Mouse (Mus musculus): ENCODE results near the gene Wdfy2. TPM values are rescaled to one million over a fixed set of nuclear protein-coding genes. Genes with fewer than 3 reads are reported as not detected.

Gene Wdfy2
- polyA plus RNA-seq, 1 experiment from 2014 or later = 8.9 TPM

DNA sequence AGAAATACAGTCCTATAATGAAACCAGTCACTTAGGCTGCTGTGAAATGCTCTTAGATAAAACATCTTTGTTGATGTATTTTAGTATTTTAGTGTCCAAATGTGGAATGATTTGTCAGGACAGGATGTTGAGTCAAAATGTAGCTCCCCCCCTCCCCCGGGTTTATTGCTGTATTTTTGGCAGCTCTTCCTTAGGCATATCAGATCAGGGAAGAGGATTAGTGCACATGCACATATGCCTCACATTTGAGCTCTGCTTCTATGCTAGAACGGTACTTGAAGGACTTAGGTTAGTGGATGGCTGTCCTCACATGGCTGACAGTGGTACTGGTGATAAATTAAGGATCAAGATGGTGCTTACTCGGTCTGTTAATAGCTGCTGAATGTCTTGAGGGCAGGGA lies 18.4 kb downstream of the Wdfy2 start:
- Histone ChIP-seq H3K36me3 (ENCODE audit: control insufficient read depth, insufficient read depth) (no peaks in the 10 kb centered on the region), H3K27me3 (replicated peaks; ENCODE audit: control insufficient read depth, insufficient read depth, low read length) (no peaks in the 10 kb centered on the region), H3K9me3 (ENCODE audit: control insufficient read depth, low read length) (no peaks in the 10 kb centered on the region), H3K4me2 (ENCODE audit: low read length) (peak overlapping the region; percentile 8), H3K27ac (ENCODE audit: low read length) (no peak overlapping the region), H3K4me3 (replicated peaks; ENCODE audit: low read length) (no peak overlapping the region), H3K9ac (replicated peaks; ENCODE audit: low read depth, low read length) (no peak overlapping the region), H3K4me1 (replicated peaks; ENCODE audit: control insufficient read depth, insufficient read depth, low read length) (peaks cover 15% of the 10 kb centered on the region)
- ATAC-seq = no peak
- 68% methylated on average over 3 of the region's 3 CpGs for WGBS

- H3K9me3 ChIP-seq (ENCODE audit: control insufficient read depth, low read length) = no peaks in the 10 kb centered on the region
- no peaks in the 10 kb centered on the region for H3K27me3 ChIP-seq (replicated peaks; ENCODE audit: control insufficient read depth, insufficient read depth, low read length)
- no peak overlapping the region for H3K4me3 ChIP-seq (replicated peaks; ENCODE audit: low read length)
- no peak overlapping the region for H3K9ac ChIP-seq (replicated peaks; ENCODE audit: low read depth, low read length)
- peaks cover 11% of the 10 kb centered on the region for H3K4me1 ChIP-seq (replicated peaks; ENCODE audit: control insufficient read depth, insufficient read depth, low read length)
- WGBS = 88% methylated on average over 5 of the region's 5 CpGs
- H3K4me2 ChIP-seq (ENCODE audit: low read length) = no peak overlapping the region
- no peak for ATAC-seq
- no peak overlapping the region for H3K27ac ChIP-seq (ENCODE audit: low read length)
- no peaks in the 10 kb centered on the region for H3K36me3 ChIP-seq (ENCODE audit: control insufficient read depth, insufficient read depth)
These were observed 19.0 kb downstream of the Wdfy2 start for GRCm38 (mm10) chr14:62856490-62856889.

DNA sequence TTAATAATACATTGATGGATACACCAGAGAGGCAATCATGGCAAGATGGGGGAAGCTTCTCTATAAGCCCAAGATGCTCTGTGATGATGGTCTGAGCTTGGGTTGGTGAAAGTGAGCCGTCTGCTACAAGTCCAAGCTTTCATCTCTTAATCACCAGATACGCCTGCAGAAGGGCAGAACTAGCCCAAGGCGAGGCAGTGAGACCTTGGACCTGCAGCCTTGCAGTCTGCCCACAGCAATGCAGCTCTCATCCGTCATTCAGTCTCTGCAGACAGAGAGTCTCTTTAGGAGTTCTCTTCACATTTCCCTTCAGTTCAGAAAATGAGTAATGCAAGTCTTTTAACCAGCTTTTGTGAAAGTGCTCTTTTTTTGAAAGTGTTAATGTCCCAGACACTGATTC lies 20.4 kb downstream of the Wdfy2 start:
- no peak overlapping the region for H3K27ac ChIP-seq (ENCODE audit: low read length)
- WGBS = 84% methylated on average over 4 of the region's 4 CpGs
- H3K27me3 ChIP-seq (replicated peaks; ENCODE audit: control insufficient read depth, insufficient read depth, low read length) = no peaks in the 10 kb centered on the region
- H3K36me3 ChIP-seq (ENCODE audit: control insufficient read depth, insufficient read depth) = no peaks in the 10 kb centered on the region
- H3K4me1 ChIP-seq (replicated peaks; ENCODE audit: control insufficient read depth, insufficient read depth, low read length) = peaks cover 11% of the 10 kb centered on the region
- no peak overlapping the region for H3K4me2 ChIP-seq (ENCODE audit: low read length)
- H3K9ac ChIP-seq (replicated peaks; ENCODE audit: low read depth, low read length) = no peak overlapping the region
- no peak for ATAC-seq
- no peak overlapping the region for H3K4me3 ChIP-seq (replicated peaks; ENCODE audit: low read length)
- no peaks in the 10 kb centered on the region for H3K9me3 ChIP-seq (ENCODE audit: control insufficient read depth, low read length)

- no peak overlapping the region for H3K4me3 ChIP-seq (replicated peaks; ENCODE audit: low read length)
- no peak overlapping the region for H3K4me2 ChIP-seq (ENCODE audit: low read length)
- no peak overlapping the region for H3K27ac ChIP-seq (ENCODE audit: low read length)
- no peaks in the 10 kb centered on the region for H3K27me3 ChIP-seq (replicated peaks; ENCODE audit: control insufficient read depth, insufficient read depth, low read length)
- 79% methylated on average over 3 of the region's 3 CpGs for WGBS
- ATAC-seq = no peak
- no peaks in the 10 kb centered on the region for H3K9me3 ChIP-seq (ENCODE audit: control insufficient read depth, low read length)
- no peaks in the 10 kb centered on the region for H3K36me3 ChIP-seq (ENCODE audit: control insufficient read depth, insufficient read depth)
- peaks cover 11% of the 10 kb centered on the region for H3K4me1 ChIP-seq (replicated peaks; ENCODE audit: control insufficient read depth, insufficient read depth, low read length)
- no peak overlapping the region for H3K9ac ChIP-seq (replicated peaks; ENCODE audit: low read depth, low read length)
These were observed 20.8 kb downstream of the Wdfy2 start for GRCm38 (mm10) chr14:62858311-62858710.

GRCm38 (mm10) chr14:62862564-62862963 lies 25.1 kb downstream of the Wdfy2 start:
- Histone ChIP-seq H3K4me1 (replicated peaks; ENCODE audit: control insufficient read depth, insufficient read depth, low read length) (0 out of 2 replicates have a peak, but pooled peaks cover 3% of the 10 kb centered on the region), H3K4me3 (replicated peaks; ENCODE audit: low read length) (no peak overlapping the region), H3K4me2 (ENCODE audit: low read length) (no peak overlapping the region), H3K36me3 (ENCODE audit: control insufficient read depth, insufficient read depth) (no peaks in the 10 kb centered on the region), H3K9me3 (ENCODE audit: control insufficient read depth, low read length) (no peaks in the 10 kb centered on the region), H3K27me3 (replicated peaks; ENCODE audit: control insufficient read depth, insufficient read depth, low read length) (no peaks in the 10 kb centered on the region), H3K9ac (replicated peaks; ENCODE audit: low read depth, low read length) (no peak overlapping the region), H3K27ac (ENCODE audit: low read length) (no peak overlapping the region)
- no peak for ATAC-seq
- 89% methylated on average over 5 of the region's 5 CpGs for WGBS

- Histone ChIP-seq H3K4me1 (replicated peaks; ENCODE audit: control insufficient read depth, insufficient read depth, low read length) (0 out of 2 replicates have a peak, but pooled peaks cover 6% of the 10 kb centered on the region), H3K9me3 (ENCODE audit: control insufficient read depth, low read length) (no peaks in the 10 kb centered on the region), H3K4me3 (replicated peaks; ENCODE audit: low read length) (no peak overlapping the region), H3K36me3 (ENCODE audit: control insufficient read depth, insufficient read depth) (no peaks in the 10 kb centered on the region), H3K27me3 (replicated peaks; ENCODE audit: control insufficient read depth, insufficient read depth, low read length) (no peaks in the 10 kb centered on the region), H3K27ac (ENCODE audit: low read length) (no peak overlapping the region), H3K9ac (replicated peaks; ENCODE audit: low read depth, low read length) (no peak overlapping the region), H3K4me2 (ENCODE audit: low read length) (no peak overlapping the region)
- no peak for ATAC-seq
- WGBS = 76% methylated on average over 1 of the region's 1 CpGs
These were observed 26.8 kb downstream of the Wdfy2 start for GRCm38 (mm10) chr14:62864254-62864653.

- 57% methylated on average over 2 of the region's 2 CpGs for WGBS
- Histone ChIP-seq H3K36me3 (ENCODE audit: control insufficient read depth, insufficient read depth) (no peaks in the 10 kb centered on the region), H3K4me2 (ENCODE audit: low read length) (no peak overlapping the region), H3K4me1 (replicated peaks; ENCODE audit: control insufficient read depth, insufficient read depth, low read length) (0 out of 2 replicates have a peak, but pooled peaks cover 6% of the 10 kb centered on the region), H3K27me3 (replicated peaks; ENCODE audit: control insufficient read depth, insufficient read depth, low read length) (no peaks in the 10 kb centered on the region), H3K9ac (replicated peaks; ENCODE audit: low read depth, low read length) (no peak overlapping the region), H3K9me3 (ENCODE audit: control insufficient read depth, low read length) (peaks cover 1% of the 10 kb centered on the region; the same call in 1 of the 2 replicates), H3K4me3 (replicated peaks; ENCODE audit: low read length) (no peak overlapping the region), H3K27ac (ENCODE audit: low read length) (no peak overlapping the region)
- ATAC-seq = no peak
These were observed 27.9 kb downstream of the Wdfy2 start for GRCm38 (mm10) chr14:62865405-62865804.

- Histone ChIP-seq H3K36me3 (ENCODE audit: control insufficient read depth, insufficient read depth) (no peaks in the 10 kb centered on the region), H3K4me3 (replicated peaks; ENCODE audit: low read length) (no peak overlapping the region), H3K4me2 (ENCODE audit: low read length) (no peak overlapping the region), H3K4me1 (replicated peaks; ENCODE audit: control insufficient read depth, insufficient read depth, low read length) (0 out of 2 replicates have a peak, but pooled peaks cover 6% of the 10 kb centered on the region), H3K9me3 (ENCODE audit: control insufficient read depth, low read length) (peaks cover 6% of the 10 kb centered on the region; the same call in 1 of the 2 replicates), H3K27me3 (replicated peaks; ENCODE audit: control insufficient read depth, insufficient read depth, low read length) (no peaks in the 10 kb centered on the region), H3K9ac (replicated peaks; ENCODE audit: low read depth, low read length) (no peak overlapping the region), H3K27ac (ENCODE audit: low read length) (no peak overlapping the region)
- WGBS = 77% methylated on average over 5 of the region's 5 CpGs
- no peak for ATAC-seq
These were observed 29.6 kb downstream of the Wdfy2 start for GRCm38 (mm10) chr14:62867069-62867468.

GRCm38 (mm10) chr14:62867576-62867975 lies 30.1 kb downstream of the Wdfy2 start:
- 84% methylated on average over 1 of the region's 1 CpGs for WGBS

GRCm38 (mm10) chr14:62868254-62868653 lies 30.8 kb downstream of the Wdfy2 start:
- ATAC-seq = no peak
- peaks cover 6% of the 10 kb centered on the region; the same call in 1 of the 2 replicates for H3K9me3 ChIP-seq (ENCODE audit: control insufficient read depth, low read length)
- no peak overlapping the region for H3K27ac ChIP-seq (ENCODE audit: low read length)
- H3K4me3 ChIP-seq (replicated peaks; ENCODE audit: low read length) = no peak overlapping the region
- WGBS = 37% methylated on average over 3 of the region's 3 CpGs
- H3K36me3 ChIP-seq (ENCODE audit: control insufficient read depth, insufficient read depth) = no peaks in the 10 kb centered on the region
- no peaks in the 10 kb centered on the region for H3K27me3 ChIP-seq (replicated peaks; ENCODE audit: control insufficient read depth, insufficient read depth, low read length)
- no peak overlapping the region for H3K9ac ChIP-seq (replicated peaks; ENCODE audit: low read depth, low read length)
- H3K4me1 ChIP-seq (replicated peaks; ENCODE audit: control insufficient read depth, insufficient read depth, low read length) = 0 out of 2 replicates have a peak, but pooled peaks cover 6% of the 10 kb centered on the region
- H3K4me2 ChIP-seq (ENCODE audit: low read length) = no peak overlapping the region

More at GRCm38 (mm10) chr14:62867576-62867975, 30.1 kb downstream of the Wdfy2 start:
- Histone ChIP-seq H3K9ac (replicated peaks; ENCODE audit: low read depth, low read length) (no peak overlapping the region), H3K9me3 (ENCODE audit: control insufficient read depth, low read length) (peaks cover 6% of the 10 kb centered on the region; the same call in 1 of the 2 replicates), H3K36me3 (ENCODE audit: control insufficient read depth, insufficient read depth) (no peaks in the 10 kb centered on the region), H3K4me2 (ENCODE audit: low read length) (no peak overlapping the region), H3K27ac (ENCODE audit: low read length) (no peak overlapping the region), H3K4me3 (replicated peaks; ENCODE audit: low read length) (no peak overlapping the region), H3K27me3 (replicated peaks; ENCODE audit: control insufficient read depth, insufficient read depth, low read length) (no peaks in the 10 kb centered on the region), H3K4me1 (replicated peaks; ENCODE audit: control insufficient read depth, insufficient read depth, low read length) (0 out of 2 replicates have a peak, but pooled peaks cover 6% of the 10 kb centered on the region)
- no peak for ATAC-seq
